Mouse (Mus musculus): ENCODE results near the gene Cplx3.

- TF ChIP-seq POLR2A (IDR thresholded peaks at IDR 0.05; ENCODE audit: low read depth, low read length): no peak
- no peak for TF ChIP-seq CTCF (IDR thresholded peaks at IDR 0.05; ENCODE audit: extremely low read depth, insufficient read length, insufficient replicate concordance, low read depth, low read length)
These were observed 14.6 kb upstream of the Cplx3 start, which contains the start of gene Lman1l for GRCm38 (mm10) chr9:57620674-57621073.

All from small intestine, adult 2 months (tissue).